Mouse (Mus musculus) E14TG2a.4 (cell line): ENCODE results near the gene Hp1bp3.
A peak's percentile ranks its signal among the peaks of the same experiment; 100 is the strongest.

Experiments used
- H3K27me3 ChIP-seq: 2 replicates; pipeline ENCODE4 v1.6.1; 2014; ENCODE audit warnings: low read length, control low read depth; ENCODE audit not compliant: insufficient read depth
- H3K36me3 ChIP-seq: 2 replicates; pipeline ENCODE4 v1.6.1; 2014; ENCODE audit warnings: low read length, control low read depth; ENCODE audit not compliant: insufficient read depth
- H3K4me1 ChIP-seq: replicated peaks from 2 replicates; pipeline ENCODE4 v1.6.1; 2014; ENCODE audit warnings: low read depth, low read length, control low read depth
- H3K4me3 ChIP-seq: replicated peaks from 2 replicates; pipeline ENCODE4 v1.5.1; 2014; ENCODE audit warnings: mild to moderate bottlenecking, low read length
- H3K9me3 ChIP-seq: 2 replicates; pipeline ENCODE4 v1.6.1; 2014; ENCODE audit warnings: low read length, control low read depth
- CTCF ChIP-seq: conservative IDR thresholded peaks from 2 replicates; pipeline ENCODE4 v1.5.1; 2014; ENCODE audit warnings: low read length
- NANOG ChIP-seq: IDR thresholded peaks from 2 replicates; pipeline ENCODE4 v1.6.1; 2014; ENCODE audit warnings: borderline replicate concordance, low read length, mixed read lengths
- POU5F1 ChIP-seq: IDR thresholded peaks from 2 replicates; pipeline ENCODE4 v1.6.1; 2014; ENCODE audit warnings: low read length, borderline replicate concordance

Gene Hp1bp3

GRCm38 (mm10) chr4:138250088-138250960 is 34.2 kb downstream of the Hp1bp3 start, which contains the start of the genes Sh2d5 and Kif17:
TSS of gene Sh2d5 (plus strand) at chr4:138250403.
TSS of gene Kif17 (plus strand) at chr4:138250435.
- TF ChIP-seq NANOG, result no peak
- no peak for TF ChIP-seq CTCF
- no peak for TF ChIP-seq POU5F1
- Histone ChIP-seq H3K4me1 (peaks cover 67% of the 10 kb centered on the region), H3K4me3 (peak within 1 kb of the TSS; percentile 85), H3K36me3 (peaks cover 4% of the 10 kb centered on the region; the same call in 1 of the 2 replicates), H3K9me3 (no peaks in the 10 kb centered on the region), H3K27me3 (peaks cover 72% of the 10 kb centered on the region)

GRCm38 (mm10) chr4:138251819-138252218 is 35.7 kb downstream of the Hp1bp3 start:
- Histone ChIP-seq H3K27me3 (peaks cover 87% of the 10 kb centered on the region), H3K4me3 (peak overlapping the region; percentile 50), H3K36me3 (no peaks in the 10 kb centered on the region), H3K9me3 (no peaks in the 10 kb centered on the region), H3K4me1 (peaks cover 62% of the 10 kb centered on the region)
- TF ChIP-seq NANOG, result peak; percentile 24; the same call in 1 of the 2 replicates
- no peak for TF ChIP-seq CTCF
- TF ChIP-seq POU5F1, result no peak

- H3K36me3 ChIP-seq, result no peaks in the 10 kb centered on the region
- TF ChIP-seq NANOG, result no peak
- no peak for TF ChIP-seq POU5F1
- TF ChIP-seq CTCF, result no peak
- H3K27me3 ChIP-seq, result peaks cover 90% of the 10 kb centered on the region
- H3K4me3 ChIP-seq, result peak overlapping the region; percentile 50
- H3K4me1 ChIP-seq, result peaks cover 62% of the 10 kb centered on the region
- no peaks in the 10 kb centered on the region for H3K9me3 ChIP-seq
Measured at GRCm38 (mm10) chr4:138252231-138252630, 36.1 kb downstream of the Hp1bp3 start.

- H3K4me1 ChIP-seq, result peaks cover 56% of the 10 kb centered on the region
- no peak for TF ChIP-seq CTCF
- TF ChIP-seq NANOG, result no peak
- no peak for TF ChIP-seq POU5F1
- H3K9me3 ChIP-seq, result no peaks in the 10 kb centered on the region
- peaks cover 94% of the 10 kb centered on the region for H3K27me3 ChIP-seq
- no peak overlapping the region for H3K4me3 ChIP-seq
- H3K36me3 ChIP-seq, result 0 out of 2 replicates have a peak, but pooled peaks cover 5% of the 10 kb centered on the region
Measured at GRCm38 (mm10) chr4:138257116-138257687, 41.1 kb downstream of the Hp1bp3 start.

GRCm38 (mm10) chr4:138258663-138259062 is 42.6 kb downstream of the Hp1bp3 start:
- 0 out of 2 replicates have a peak, but pooled peaks cover 5% of the 10 kb centered on the region for H3K36me3 ChIP-seq
- H3K27me3 ChIP-seq, result peaks cover 93% of the 10 kb centered on the region
- TF ChIP-seq NANOG, result no peak
- TF ChIP-seq CTCF, result no peak
- TF ChIP-seq POU5F1, result no peak
- no peak overlapping the region for H3K4me3 ChIP-seq
- H3K9me3 ChIP-seq, result no peaks in the 10 kb centered on the region
- H3K4me1 ChIP-seq, result peaks cover 52% of the 10 kb centered on the region

- peaks cover 93% of the 10 kb centered on the region for H3K27me3 ChIP-seq
- no peaks in the 10 kb centered on the region for H3K9me3 ChIP-seq
- 0 out of 2 replicates have a peak, but pooled peaks cover 5% of the 10 kb centered on the region for H3K36me3 ChIP-seq
- no peak for TF ChIP-seq POU5F1
- TF ChIP-seq CTCF, result no peak
- no peak for TF ChIP-seq NANOG
- peaks cover 51% of the 10 kb centered on the region for H3K4me1 ChIP-seq
- H3K4me3 ChIP-seq, result no peak overlapping the region
Measured at GRCm38 (mm10) chr4:138259482-138259881, 43.4 kb downstream of the Hp1bp3 start.

GRCm38 (mm10) chr4:138261843-138262681 is 46.0 kb downstream of the Hp1bp3 start:
- 0 out of 2 replicates have a peak, but pooled peaks cover 5% of the 10 kb centered on the region for H3K36me3 ChIP-seq
- peak overlapping the region; percentile 80 for H3K4me3 ChIP-seq
- peaks cover 43% of the 10 kb centered on the region for H3K4me1 ChIP-seq
- no peaks in the 10 kb centered on the region for H3K9me3 ChIP-seq
- TF ChIP-seq CTCF (no peak), POU5F1 (no peak), NANOG (no peak)
- peaks cover 88% of the 10 kb centered on the region for H3K27me3 ChIP-seq

GRCm38 (mm10) chr4:138267869-138268268 is 51.8 kb downstream of the Hp1bp3 start:
- Histone ChIP-seq H3K27me3 (peaks cover 70% of the 10 kb centered on the region), H3K4me1 (peaks cover 7% of the 10 kb centered on the region), H3K36me3 (no peaks in the 10 kb centered on the region), H3K4me3 (no peak overlapping the region), H3K9me3 (no peaks in the 10 kb centered on the region)
- TF ChIP-seq CTCF (no peak), NANOG (no peak), POU5F1 (no peak)
